Mouse (Mus musculus): ENCODE data around the gene Tbx21. TPM values are rescaled to one million over a fixed set of nuclear protein-coding genes. Genes with fewer than 3 reads are reported as not detected.

Gene Tbx21
- total RNA-seq, 2 experiments from 2014 or later: 0.97 to 1.4 TPM

- intact Hi-C loops (cut with DNase I; ENCODE audit: low total_unique reads): loop anchor here (2.0 kb wide), 1 partner anchor 47 kb away; no protein-coding TSS in a partner anchor
- DNase-seq: peak; percentile 71
These were observed 13.4 kb downstream of the Tbx21 start for GRCm38 (mm10) chr11:97101722-97102121.

GRCm38 (mm10) chr11:97098791-97099190 lies 16.3 kb downstream of the Tbx21 start:
- intact Hi-C loops (cut with DNase I; ENCODE audit: low total_unique reads): no loop called here
- DNase-seq: peak; percentile 70

- intact Hi-C loops (cut with DNase I; ENCODE audit: low total_unique reads): no loop called here
- no peak for DNase-seq
These were observed 20.5 kb downstream of the Tbx21 start for GRCm38 (mm10) chr11:97094600-97094999.

GRCm38 (mm10) chr11:97086365-97086764 lies 28.8 kb downstream of the Tbx21 start:
- DNase-seq: no peak
- intact Hi-C loops (cut with DNase I; ENCODE audit: low total_unique reads): no loop called here

- intact Hi-C loops (cut with DNase I; ENCODE audit: low total_unique reads): no loop called here
- DNase-seq: no peak
These were observed 30.2 kb downstream of the Tbx21 start for GRCm38 (mm10) chr11:97084821-97085505.

- no peak for DNase-seq
- intact Hi-C loops (cut with DNase I; ENCODE audit: low total_unique reads): no loop called here
These were observed 31.6 kb downstream of the Tbx21 start for GRCm38 (mm10) chr11:97083401-97084140.

GRCm38 (mm10) chr11:97082977-97083376 lies 32.2 kb downstream of the Tbx21 start:
- intact Hi-C loops (cut with DNase I; ENCODE audit: low total_unique reads): no loop called here
- DNase-seq: peak; percentile 50

- DNase-seq: no peak
- intact Hi-C loops (cut with DNase I; ENCODE audit: low total_unique reads): no loop called here
These were observed 34.8 kb downstream of the Tbx21 start for GRCm38 (mm10) chr11:97080291-97080690.

GRCm38 (mm10) chr11:97078751-97079150 lies 36.4 kb downstream of the Tbx21 start:
- no peak for DNase-seq
- intact Hi-C loops (cut with DNase I; ENCODE audit: low total_unique reads): no loop called here

GRCm38 (mm10) chr11:97074235-97074634 lies 40.9 kb downstream of the Tbx21 start:
- intact Hi-C loops (cut with DNase I; ENCODE audit: low total_unique reads): no loop called here

GRCm38 (mm10) chr11:97072533-97072932 lies 42.6 kb downstream of the Tbx21 start:
- no peak for DNase-seq
- intact Hi-C loops (cut with DNase I; ENCODE audit: low total_unique reads): no loop called here

More at GRCm38 (mm10) chr11:97074235-97074634, 40.9 kb downstream of the Tbx21 start:
- DNase-seq: no peak

- no peak for DNase-seq
- intact Hi-C loops (cut with DNase I; ENCODE audit: low total_unique reads): no loop called here
These were observed 44.0 kb downstream of the Tbx21 start for GRCm38 (mm10) chr11:97071129-97071528.

GRCm38 (mm10) chr11:97069770-97070169 lies 45.4 kb downstream of the Tbx21 start:
- DNase-seq: no peak
- intact Hi-C loops (cut with DNase I; ENCODE audit: low total_unique reads): no loop called here

GRCm38 (mm10) chr11:97069333-97069732 lies 45.8 kb downstream of the Tbx21 start:
- intact Hi-C loops (cut with DNase I; ENCODE audit: low total_unique reads): no loop called here
- no peak for DNase-seq

- intact Hi-C loops (cut with DNase I; ENCODE audit: low total_unique reads): no loop called here
- DNase-seq: no peak
These were observed 48.3 kb downstream of the Tbx21 start for GRCm38 (mm10) chr11:97066656-97067360.

- intact Hi-C loops (cut with DNase I; ENCODE audit: low total_unique reads): no loop called here
- DNase-seq: no peak
These were observed 49.4 kb downstream of the Tbx21 start for GRCm38 (mm10) chr11:97065538-97066295.

GRCm38 (mm10) chr11:97063921-97064295 lies 51.2 kb downstream of the Tbx21 start:
- intact Hi-C loops (cut with DNase I; ENCODE audit: low total_unique reads): no loop called here
- no peak for DNase-seq

- no peak for DNase-seq
- intact Hi-C loops (cut with DNase I; ENCODE audit: low total_unique reads): no loop called here
These were observed 51.7 kb downstream of the Tbx21 start for GRCm38 (mm10) chr11:97063274-97063920.

- intact Hi-C loops (cut with DNase I; ENCODE audit: low total_unique reads): no loop called here
- DNase-seq: no peak
These were observed 62.9 kb downstream of the Tbx21 start for GRCm38 (mm10) chr11:97052219-97052646.
